Comparison of ENCODE assay signal across 11 mouse cellular contexts in genomic region chr12:69130486-69130885, GRCm38 (mm10). TPM values are rescaled to one million over a fixed set of nuclear protein-coding genes. Genes with fewer than 3 reads are reported as not detected.
DNase-seq lines count a peak whose midpoint lies in the region; ATAC-seq and TF ChIP-seq lines count a peak whose summit lies in the region.
"Had no signal": no experiment of that assay in that cellular context is flagged by ENCODE, and none has a peak within 500 bp of the region (broad histone marks: within the 10 kb centered on the region; RNA-seq: fewer than 3 reads in every experiment).

No protein-coding gene starts in this region.

- H3K4me3 ChIP-seq in heart, embryonic 14.5 days (ENCODE audit: control insufficient read depth in 1 of 2, insufficient read depth in 1 of 2, low read depth in 1 of 2, low read length in 2 of 2): peak overlapping the region; percentile 14 to 22
- H3K4me3 ChIP-seq in hindbrain, embryonic 14.5 days (replicated peaks; ENCODE audit: low read length): no peak overlapping the region
- peak overlapping the region; percentile 9; the same call in 1 of the 2 replicates for H3K4me3 ChIP-seq in liver, postnatal 0 days (ENCODE audit: low read depth, low read length)
- H3K4me3 ChIP-seq: midbrain, embryonic 13.5 days had no signal

- H3K9ac ChIP-seq in heart, embryonic 14.5 days (ENCODE audit: low read length): no peak overlapping the region
- H3K9ac ChIP-seq in hindbrain, embryonic 14.5 days: no peak overlapping the region
- H3K9ac ChIP-seq in liver, postnatal 0 days (replicated peaks): peak overlapping the region; percentile 26; the same call in 1 of the 2 replicates
- H3K9ac ChIP-seq: midbrain, embryonic 13.5 days had no signal

- 61% methylated on average over 12 of the region's 12 CpGs for WGBS in heart, embryonic 14.5 days
- 76% methylated on average over 12 of the region's 12 CpGs for WGBS in hindbrain, embryonic 14.5 days
- 46% methylated on average over 12 of the region's 12 CpGs for WGBS in liver, postnatal 0 days (ENCODE audit: insufficient replicate concordance)

- no peak for DNase-seq in heart, postnatal 36 days
- peak; percentile 29 for DNase-seq in CD4-positive, CD25-positive, alpha-beta regulatory T cell, adult 2 months (ENCODE audit: low read depth, low spot score)
- no peak for DNase-seq in hindbrain, embryonic 14.5 days (ENCODE audit: low spot score)
- no peak for DNase-seq in liver, postnatal 0 days
- DNase-seq in ovary, adult 18-20 months (ENCODE audit: low spot score): no peak
- DNase-seq in right cerebral cortex, postnatal 14 days: no peak

- H3K27me3 ChIP-seq in heart, embryonic 14.5 days (ENCODE audit: control insufficient read depth, insufficient read depth, low read length): no peaks in the 10 kb centered on the region
- no peaks in the 10 kb centered on the region for H3K27me3 ChIP-seq in hindbrain, embryonic 14.5 days (ENCODE audit: control insufficient read depth, insufficient read depth, low read length)
- H3K27me3 ChIP-seq in liver, postnatal 0 days (ENCODE audit: insufficient read depth, low read length): no peaks in the 10 kb centered on the region
- H3K27me3 ChIP-seq: CH12.LX; midbrain, embryonic 13.5 days had no signal

- no peaks in the 10 kb centered on the region for H3K9me3 ChIP-seq in heart, embryonic 14.5 days (ENCODE audit: control insufficient read depth, low read length)
- H3K9me3 ChIP-seq in hindbrain, embryonic 14.5 days (ENCODE audit: control insufficient read depth, low read length): no peaks in the 10 kb centered on the region
- no peaks in the 10 kb centered on the region for H3K9me3 ChIP-seq in liver, postnatal 0 days (ENCODE audit: low read length)
- H3K9me3 ChIP-seq: midbrain, embryonic 13.5 days had no signal

- H3K36me3 ChIP-seq in heart, embryonic 14.5 days (ENCODE audit: control insufficient read depth, insufficient read depth, low read length): no peaks in the 10 kb centered on the region
- no peaks in the 10 kb centered on the region for H3K36me3 ChIP-seq in hindbrain, embryonic 14.5 days (replicated peaks; ENCODE audit: control insufficient read depth, insufficient read depth)
- no peaks in the 10 kb centered on the region for H3K36me3 ChIP-seq in liver, postnatal 0 days (replicated peaks; ENCODE audit: insufficient read depth, low read length)
- H3K36me3 ChIP-seq: midbrain, embryonic 13.5 days had no signal

- no peak for TF ChIP-seq EP300 in liver, postnatal 0 days (IDR thresholded peaks at IDR 0.05; ENCODE audit: low read depth)

- no peak overlapping the region for H3K27ac ChIP-seq in heart, embryonic 14.5 days (replicated peaks in 1 of 2; ENCODE audit: control insufficient read depth in 1 of 2, insufficient read depth in 1 of 2, low read depth in 2 of 2, low read length in 2 of 2)
- no peak overlapping the region for H3K27ac ChIP-seq in hindbrain, embryonic 14.5 days
- H3K27ac ChIP-seq in liver, postnatal 0 days (ENCODE audit: low read depth): no peak overlapping the region
- H3K27ac ChIP-seq: midbrain, embryonic 13.5 days had no signal

- TF ChIP-seq CTCF in liver, postnatal 0 days (IDR thresholded peaks at IDR 0.05; ENCODE audit: low read depth): no peak

- no peaks in the 10 kb centered on the region for H3K4me1 ChIP-seq in heart, embryonic 14.5 days (ENCODE audit: control insufficient read depth in 2 of 2, insufficient read depth in 2 of 2, low read length in 2 of 2)
- no peaks in the 10 kb centered on the region for H3K4me1 ChIP-seq in hindbrain, embryonic 14.5 days (replicated peaks; ENCODE audit: control insufficient read depth, insufficient read depth, low read length)
- H3K4me1 ChIP-seq in liver, postnatal 0 days (ENCODE audit: insufficient read depth): 0 out of 2 replicates have a peak, but pooled peaks cover 2% of the 10 kb centered on the region
- H3K4me1 ChIP-seq: midbrain, embryonic 13.5 days had no signal

- H3K4me2 ChIP-seq in heart, embryonic 14.5 days (ENCODE audit: low read length): peak overlapping the region; percentile 54
- peak overlapping the region; percentile 27 for H3K4me2 ChIP-seq in hindbrain, embryonic 14.5 days (replicated peaks)
- H3K4me2 ChIP-seq in liver, postnatal 0 days (ENCODE audit: low read depth, low read length): peak overlapping the region; percentile 48
- H3K4me2 ChIP-seq: midbrain, embryonic 13.5 days had no signal

- intact Hi-C loops in heart, postnatal 36 days (cut with DNase I): no loop called here

- no peak for ATAC-seq in heart, embryonic 14.5 days (ENCODE audit: insufficient number of reproducible peaks, insufficient read depth, low FRiP score, low read depth)
- ATAC-seq in hindbrain, embryonic 14.5 days (ENCODE audit: low FRiP score): no peak
- ATAC-seq in liver, postnatal 0 days: no peak
- no peak for ATAC-seq in monocyte, adult 5-6 weeks (replicated peaks; ENCODE audit: insufficient number of reproducible peaks, low FRiP score, low TSS enrichment, poor library complexity, severe bottlenecking)
- ATAC-seq: midbrain, embryonic 13.5 days had no signal

RNA-seq across cellular contexts. Expression of gene Rps29, which starts 28.5 kb away (rescaled TPM):
- 1,298 and 1,520 TPM in 2 replicates for polyA plus RNA-seq in heart, embryonic 14.5 days (2014; fragmentation: Nextera tagmentation; extraction: Ambion mirVana)
- 1,000 to 10,000 TPM; 1,412 to 1,495 TPM for total RNA-seq in heart, postnatal 36 days (2021)
- 1,041 and 1,286 TPM in 2 replicates for polyA plus RNA-seq in hindbrain, embryonic 14.5 days (2014; fragmentation: Nextera tagmentation; extraction: Ambion mirVana)
- 1,274 and 1,279 TPM in 2 replicates for polyA plus RNA-seq in liver, postnatal 0 days (2015; fragmentation: Nextera tagmentation; extraction: Ambion mirVana)
- total RNA-seq in monocyte, adult 5-6 weeks (2017): 1,859 to 3,089 TPM (median 2,901 TPM) in 3 replicates

RNA-seq across cellular contexts. Expression of gene Lrr1, which starts 38.1 kb away (rescaled TPM):
- 11.3 and 13.9 TPM in 2 replicates for polyA plus RNA-seq in heart, embryonic 14.5 days (2014; fragmentation: Nextera tagmentation; extraction: Ambion mirVana)
- not detected for total RNA-seq in heart, postnatal 36 days (2021)
- 2.2 and 4.7 TPM in 2 replicates for polyA plus RNA-seq in hindbrain, embryonic 14.5 days (2014; fragmentation: Nextera tagmentation; extraction: Ambion mirVana)
- 8.8 and 9.6 TPM in 2 replicates for polyA plus RNA-seq in liver, postnatal 0 days (2015; fragmentation: Nextera tagmentation; extraction: Ambion mirVana)
- not detected in 3 replicates for total RNA-seq in monocyte, adult 5-6 weeks (2017)
- polyA plus RNA-seq: kidney, adult 2 months had no signal

RNA-seq across cellular contexts. Expression of gene Rpl36al, which starts 53.4 kb away (rescaled TPM):
- 519 and 551 TPM in 2 replicates for polyA plus RNA-seq in heart, embryonic 14.5 days (2014; fragmentation: Nextera tagmentation; extraction: Ambion mirVana)
- 100 to 1,000 TPM; 206 to 211 TPM for total RNA-seq in heart, postnatal 36 days (2021)
- 362 and 438 TPM in 2 replicates for polyA plus RNA-seq in hindbrain, embryonic 14.5 days (2014; fragmentation: Nextera tagmentation; extraction: Ambion mirVana)
- polyA plus RNA-seq in liver, postnatal 0 days (2015; fragmentation: Nextera tagmentation; extraction: Ambion mirVana): 543 and 555 TPM in 2 replicates
- total RNA-seq in monocyte, adult 5-6 weeks (2017): 578 to 776 TPM (median 649 TPM) in 3 replicates

RNA-seq across cellular contexts. Expression of gene Mgat2, which starts 53.5 kb away (rescaled TPM):
- 38.8 and 44.6 TPM in 2 replicates for polyA plus RNA-seq in heart, embryonic 14.5 days (2014; fragmentation: Nextera tagmentation; extraction: Ambion mirVana)
- total RNA-seq in heart, postnatal 36 days (2021): 10 to 100 TPM; 18.8 to 20.6 TPM
- polyA plus RNA-seq in hindbrain, embryonic 14.5 days (2014; fragmentation: Nextera tagmentation; extraction: Ambion mirVana): 41.1 and 45.4 TPM in 2 replicates
- polyA plus RNA-seq in liver, postnatal 0 days (2015; fragmentation: Nextera tagmentation; extraction: Ambion mirVana): 23.1 and 25.0 TPM in 2 replicates
- 70.5 to 79.5 TPM (median 70.6 TPM) in 3 replicates for total RNA-seq in monocyte, adult 5-6 weeks (2017)
